Mouse (Mus musculus): ENCODE data around the gene Kansl1.
A peak's percentile ranks its signal among the peaks of the same experiment; 100 is the strongest.
"Not testable (repeated sequence)": the region's sequence is repeated elsewhere in the genome, so short reads cannot be mapped to it uniquely, and the experiment has no call there.

Gene Kansl1

DNA sequence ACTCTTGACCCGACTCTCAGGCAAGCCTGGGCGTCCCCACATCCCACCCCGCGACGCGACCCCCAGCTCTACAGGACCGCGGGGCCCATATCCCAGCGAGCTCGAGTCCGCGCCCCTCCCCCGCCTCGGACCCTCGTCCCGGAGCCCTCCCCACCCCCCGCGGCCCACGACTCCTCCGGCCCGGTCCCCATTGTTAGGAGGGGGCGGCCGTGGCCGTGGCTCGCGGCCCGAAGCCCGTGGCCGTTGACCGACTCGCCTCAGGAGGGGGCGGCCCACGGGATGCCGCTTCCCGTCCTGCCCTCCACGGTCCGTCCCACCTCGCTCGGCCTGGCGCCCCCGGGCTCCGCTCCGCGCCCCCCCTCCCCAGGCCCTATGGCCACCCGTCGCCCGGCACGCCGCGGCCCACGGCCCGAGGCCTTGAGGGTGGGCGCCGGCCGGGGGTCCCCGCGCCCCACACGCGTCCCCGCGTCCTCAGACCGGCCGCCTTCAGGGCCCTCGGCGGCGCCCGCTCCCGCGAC lies at the start of gene Kansl1:
Gene Kansl1, minus strand, starts transcription at position 111 of the 518 bp plus-strand sequence.
- DNase-seq (ENCODE audit: low read depth): no peak

DNA sequence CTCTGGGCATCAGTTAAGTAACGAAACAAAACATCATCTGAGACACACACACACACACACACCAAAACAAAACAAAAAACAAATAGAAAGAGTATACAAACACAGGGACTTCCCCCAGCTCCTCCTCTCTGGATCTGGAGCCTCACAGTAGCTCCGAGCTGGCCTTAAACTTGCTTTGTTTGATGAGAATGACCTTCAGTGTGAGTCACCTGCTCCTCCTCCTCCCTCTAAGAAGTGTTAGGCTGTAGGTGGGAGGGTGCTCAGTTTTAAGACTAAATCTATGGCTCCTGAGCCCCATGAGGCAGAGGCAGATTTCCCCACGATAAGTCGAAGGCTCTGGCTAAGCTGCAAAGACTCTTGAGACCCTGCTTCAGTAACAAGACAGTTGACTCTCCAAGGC lies 43.8 kb upstream of the Kansl1 start:
- no peak for DNase-seq (ENCODE audit: low read depth)

DNA sequence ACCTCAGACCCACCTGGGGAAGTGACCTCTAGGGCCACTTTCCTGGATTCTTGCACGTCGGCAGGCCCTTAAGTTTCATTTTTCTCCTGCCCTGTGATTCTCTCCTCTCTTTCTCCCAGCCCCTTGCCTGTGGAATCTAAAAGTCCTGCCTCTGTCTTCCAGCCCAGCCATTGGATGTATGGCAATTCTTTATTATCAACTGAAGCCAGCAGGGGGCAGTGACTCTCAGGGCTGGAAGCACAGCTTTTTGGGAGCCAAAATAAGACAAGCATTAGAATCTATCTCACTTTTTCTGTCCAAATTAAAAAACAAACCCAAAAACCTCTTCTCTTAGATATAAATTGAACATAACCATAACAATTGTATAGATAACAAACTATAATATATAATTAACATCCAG lies 41.9 kb upstream of the Kansl1 start:
- peak; percentile 34 for DNase-seq (ENCODE audit: low read depth)

DNA sequence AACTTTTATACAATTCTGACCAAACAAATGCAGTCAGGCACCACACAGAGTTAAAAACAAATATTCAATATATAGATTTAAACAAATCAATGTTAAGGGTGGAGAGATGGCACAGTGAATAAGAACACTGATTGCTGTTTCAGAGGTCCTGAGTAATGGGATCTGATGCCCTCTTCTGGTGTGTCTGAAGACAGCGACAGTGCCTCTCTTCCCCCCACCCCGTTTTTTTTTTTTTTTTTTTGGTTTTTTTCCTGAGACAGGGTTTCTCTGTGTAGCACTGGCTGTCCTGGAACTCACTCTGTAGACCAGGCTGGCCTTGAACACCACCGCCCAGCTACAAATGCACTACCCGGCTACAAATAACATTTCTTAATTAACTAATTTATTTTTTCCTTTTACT lies 39.8 kb upstream of the Kansl1 start:
- no peak for DNase-seq (ENCODE audit: low read depth)

DNA sequence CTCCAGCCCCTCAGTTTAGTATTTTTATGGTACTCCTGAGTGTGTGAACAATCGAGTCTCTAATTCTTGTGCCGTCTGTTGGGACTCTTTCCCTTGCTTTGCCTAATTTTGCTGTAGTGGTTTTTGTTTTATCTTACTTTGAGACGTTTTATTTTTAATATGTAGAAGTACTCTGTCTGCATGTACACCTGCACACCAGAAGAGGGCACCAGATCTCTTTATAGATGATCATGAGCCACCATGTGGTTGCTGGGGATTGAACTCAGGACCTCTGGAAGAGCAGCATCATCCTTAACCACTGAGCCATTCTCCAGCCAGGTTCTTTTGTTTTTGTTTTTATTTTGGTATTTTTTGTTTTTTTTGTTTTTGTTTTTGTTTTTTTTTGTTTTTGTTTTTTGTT lies 19.6 kb upstream of the Kansl1 start:
- DNase-seq (ENCODE audit: low read depth): no peak

DNA sequence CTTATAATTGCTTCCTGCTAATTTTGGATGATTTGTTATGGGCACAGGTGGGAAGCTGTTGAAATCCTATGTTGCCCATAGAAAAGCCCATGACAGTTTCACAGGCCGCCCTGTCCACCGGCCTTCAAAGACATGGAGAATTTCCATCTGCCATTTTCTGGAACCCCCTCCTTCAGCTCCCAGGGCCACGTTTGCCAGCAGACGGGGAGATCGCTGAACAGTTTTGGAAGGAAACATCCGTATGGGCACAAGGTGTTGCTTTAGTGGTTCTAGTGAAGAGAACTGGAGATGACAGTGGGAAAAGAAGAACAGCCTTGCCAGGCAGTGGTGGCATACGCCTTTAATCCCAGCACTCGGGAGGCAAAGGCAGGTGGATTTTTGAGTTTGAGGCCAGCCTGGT lies 13.3 kb upstream of the Kansl1 start:
- no peak for DNase-seq (ENCODE audit: low read depth)

DNA sequence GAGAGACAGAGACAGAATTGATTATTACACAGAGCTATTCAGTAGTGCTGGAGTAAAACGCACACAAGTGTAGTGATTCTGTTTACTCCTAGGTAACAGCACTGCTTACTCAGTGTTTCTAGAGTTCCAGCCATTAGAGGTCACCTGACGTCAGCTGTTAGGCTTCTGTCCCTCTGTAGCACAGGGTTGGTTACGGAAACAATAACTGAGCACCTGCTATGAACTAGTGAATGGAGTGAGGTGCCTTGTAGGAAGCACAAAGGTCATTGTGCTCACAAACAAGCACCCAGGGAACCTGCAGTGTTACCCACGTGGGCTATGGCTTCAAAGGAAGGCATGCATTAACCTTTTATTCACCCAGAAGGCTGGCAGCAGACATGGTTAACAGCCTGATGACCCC lies 10.8 kb upstream of the Kansl1 start:
- no peak for DNase-seq (ENCODE audit: low read depth)

DNA sequence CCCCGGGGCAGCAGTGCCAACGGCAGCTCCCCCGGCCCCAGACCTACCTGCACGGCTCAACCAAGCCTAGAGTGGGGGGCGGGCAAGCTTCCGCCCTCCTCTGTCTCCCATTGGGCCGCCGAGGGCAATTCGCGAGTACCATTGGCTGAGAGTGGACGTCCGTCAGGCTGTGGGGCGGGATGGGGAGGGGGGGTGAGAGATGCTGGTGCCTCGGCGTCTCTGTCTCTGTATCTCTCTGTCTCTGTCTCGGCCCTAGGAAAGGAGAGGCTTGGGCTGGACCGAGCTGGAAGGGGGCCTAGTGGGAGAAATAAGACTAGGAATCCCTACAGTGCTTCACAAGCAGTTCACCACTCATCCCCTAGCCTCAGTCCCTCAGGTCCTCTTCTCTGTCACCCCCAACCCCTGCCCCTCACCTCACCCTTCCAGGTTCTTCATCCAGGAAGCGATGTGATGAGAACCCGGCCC lies 742 bp upstream of the Kansl1 start:
- DNase-seq (ENCODE audit: low read depth): peak; percentile 76

DNA sequence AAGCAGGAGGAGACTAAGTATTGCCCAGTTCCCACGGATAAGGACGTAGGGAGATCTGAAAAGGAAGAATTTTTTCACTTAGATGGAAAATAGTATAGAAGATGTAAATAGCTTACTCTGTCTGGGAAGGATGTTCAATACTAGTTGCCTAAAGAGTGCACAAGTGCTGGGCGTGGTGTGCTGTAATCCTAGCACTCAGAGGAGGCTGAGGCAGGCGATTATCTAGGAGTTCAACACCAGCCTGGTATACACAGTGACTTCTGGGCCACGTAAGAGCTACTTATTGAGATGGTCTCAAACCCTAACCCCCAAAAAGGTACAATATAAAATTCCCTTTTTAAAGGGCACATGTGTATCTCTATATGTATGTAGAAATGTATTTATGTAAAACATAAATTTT lies 963 bp downstream of the Kansl1 start:
- no peak for DNase-seq (ENCODE audit: low read depth)

DNA sequence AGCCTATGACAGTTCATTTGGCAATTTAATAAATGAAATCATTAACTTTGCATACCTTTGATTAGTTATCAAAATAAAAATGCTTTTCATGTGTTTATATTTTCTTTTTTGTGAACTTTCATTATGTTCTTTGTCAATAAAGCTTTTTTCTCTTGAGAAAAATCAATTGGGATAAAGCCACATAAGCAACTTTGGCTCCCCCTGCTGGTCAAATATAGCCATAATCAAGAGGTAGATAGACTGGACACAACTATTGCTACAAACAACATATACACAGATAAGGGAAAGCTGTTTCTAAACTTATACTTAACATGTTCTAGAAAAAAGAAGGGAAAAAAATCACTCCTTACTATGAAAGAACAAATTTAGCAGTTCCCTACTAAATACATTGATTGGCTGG lies 7.1 kb downstream of the Kansl1 start:
- peak; percentile 83 for DNase-seq (ENCODE audit: low read depth)

DNA sequence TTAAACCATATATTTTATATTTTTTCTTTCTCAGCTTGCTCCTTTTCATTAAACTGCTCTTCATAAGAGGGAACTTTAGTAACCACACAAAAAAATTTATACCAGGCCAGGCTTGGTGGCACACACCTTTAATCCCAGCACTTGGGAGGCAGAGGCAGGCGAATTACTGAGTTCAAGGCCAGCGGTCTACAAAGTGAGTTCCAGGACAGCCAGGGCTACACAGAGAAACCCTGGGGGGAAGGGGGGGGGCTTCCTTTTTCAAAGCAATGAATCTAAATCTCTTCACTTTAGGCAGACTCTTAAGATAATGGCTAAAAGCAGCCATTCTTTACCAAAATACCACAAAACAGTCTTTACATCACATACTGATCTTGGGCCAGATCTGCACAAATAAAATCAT lies 9.0 kb downstream of the Kansl1 start:
- DNase-seq (ENCODE audit: low read depth): no peak

DNA sequence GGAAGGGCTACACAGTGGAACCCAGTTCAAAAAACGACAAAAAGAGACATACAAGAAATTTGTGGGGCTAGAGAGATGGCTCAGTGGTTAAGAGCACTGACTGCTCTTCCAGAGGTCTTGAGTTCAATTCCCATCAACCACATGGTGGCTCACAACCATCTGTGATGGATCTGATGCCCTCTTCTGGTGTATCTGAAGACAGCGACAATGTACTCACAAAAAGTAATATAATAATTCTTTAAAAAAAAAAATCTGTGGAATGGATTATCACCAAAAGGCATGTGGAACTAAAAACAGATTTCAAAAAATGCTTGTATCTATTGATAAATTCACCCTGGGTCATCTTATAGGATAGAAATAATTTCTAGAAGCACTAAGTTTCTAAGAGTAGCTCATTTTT lies 10.2 kb downstream of the Kansl1 start:
- no peak for DNase-seq (ENCODE audit: low read depth)

DNA sequence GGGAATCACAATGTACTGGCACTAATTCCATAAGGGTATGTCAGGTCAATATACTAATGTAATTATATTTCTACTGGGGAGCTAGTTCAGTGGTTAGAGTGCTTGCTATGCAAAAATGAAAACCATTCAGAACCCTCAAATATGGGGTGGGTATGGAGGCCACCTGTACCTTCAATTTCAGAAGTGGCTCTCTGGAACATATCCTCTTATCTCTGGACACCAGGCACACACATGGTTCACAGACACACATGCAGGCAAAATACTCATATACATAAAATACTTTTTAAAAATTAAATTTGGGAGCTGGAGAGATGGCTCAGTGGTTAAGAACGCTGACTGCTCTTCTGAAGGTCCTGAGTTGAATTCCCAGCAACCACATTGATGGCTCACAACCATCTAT lies 16.0 kb downstream of the Kansl1 start:
- no peak for DNase-seq (ENCODE audit: low read depth)

DNA sequence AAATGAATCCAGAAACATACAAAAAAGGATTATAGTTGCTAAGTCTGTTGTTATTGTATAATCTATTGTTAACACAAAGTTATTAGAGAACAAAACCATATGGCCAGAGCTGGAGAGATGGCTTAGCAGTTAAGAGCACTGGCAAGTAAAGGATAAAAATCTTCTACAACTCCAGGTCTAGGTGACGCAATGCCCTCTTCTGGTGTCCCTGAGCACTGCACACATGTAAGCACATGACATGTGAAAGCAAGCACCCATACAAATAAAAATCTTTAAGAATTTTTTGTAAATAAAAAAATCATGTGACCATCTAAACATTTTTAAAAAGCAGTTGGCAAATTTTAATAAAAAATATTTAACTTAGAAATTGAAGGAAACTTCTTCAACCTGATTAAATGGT lies 17.4 kb downstream of the Kansl1 start:
- DNase-seq (ENCODE audit: low read depth): no peak

DNA sequence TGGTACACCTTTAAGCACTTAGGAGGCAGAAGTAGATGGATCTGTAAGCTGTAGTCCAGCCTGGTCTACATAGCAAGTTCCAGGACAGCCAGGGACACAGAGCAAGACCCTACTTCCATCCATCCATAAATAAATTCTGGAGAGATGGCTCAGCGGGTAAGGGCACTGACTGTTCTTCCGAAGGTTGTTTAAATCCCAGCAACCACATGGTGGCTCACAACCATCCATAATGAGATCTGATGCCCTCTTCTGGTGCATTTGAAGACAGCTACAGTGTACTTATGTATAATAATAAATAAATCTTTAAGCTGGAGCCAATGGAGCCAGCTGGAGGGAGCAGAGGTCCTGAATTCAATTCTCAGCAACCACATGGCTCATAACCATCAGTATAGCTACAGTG lies 20.2 kb downstream of the Kansl1 start:
- DNase-seq (ENCODE audit: low read depth): not testable (repeated sequence)

DNA sequence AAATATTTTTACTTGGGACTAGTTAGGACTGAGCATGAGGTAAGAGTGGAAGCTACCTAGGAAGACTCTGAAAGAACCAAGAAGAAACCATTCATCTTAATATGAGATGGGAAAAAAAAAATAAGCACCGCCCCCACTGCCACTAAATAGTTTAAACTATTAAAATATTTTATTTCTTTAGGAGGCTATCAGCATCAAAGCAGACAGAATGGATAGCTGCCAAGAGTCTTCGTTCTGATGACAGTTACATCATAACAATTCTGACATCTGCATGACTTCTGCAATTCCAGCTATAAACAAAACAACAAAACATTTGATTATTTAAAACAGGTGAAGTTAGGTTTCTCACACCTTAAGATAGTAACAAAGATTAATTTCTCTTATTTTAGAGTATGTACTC lies 23.1 kb downstream of the Kansl1 start:
- DNase-seq (ENCODE audit: low read depth): no peak

DNA sequence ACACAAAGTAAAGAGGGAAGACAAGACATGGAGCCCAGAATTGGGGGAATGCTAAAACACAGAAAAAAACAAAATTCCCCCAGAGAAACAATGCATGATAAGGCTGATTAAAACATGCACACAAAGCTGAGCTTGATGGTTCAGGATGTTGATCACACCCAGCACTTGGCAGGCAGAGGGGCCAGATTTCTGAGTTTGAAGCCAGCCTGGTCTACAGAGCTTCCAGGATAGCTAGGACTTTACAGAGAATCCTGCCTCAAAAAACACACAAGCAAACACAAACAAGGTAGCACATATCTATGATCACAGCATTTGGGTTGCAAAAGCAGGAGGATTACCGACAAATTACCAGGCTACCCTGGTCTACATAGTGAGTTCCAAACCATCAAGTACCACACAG lies 23.6 kb downstream of the Kansl1 start:
- no peak for DNase-seq (ENCODE audit: low read depth)

DNA sequence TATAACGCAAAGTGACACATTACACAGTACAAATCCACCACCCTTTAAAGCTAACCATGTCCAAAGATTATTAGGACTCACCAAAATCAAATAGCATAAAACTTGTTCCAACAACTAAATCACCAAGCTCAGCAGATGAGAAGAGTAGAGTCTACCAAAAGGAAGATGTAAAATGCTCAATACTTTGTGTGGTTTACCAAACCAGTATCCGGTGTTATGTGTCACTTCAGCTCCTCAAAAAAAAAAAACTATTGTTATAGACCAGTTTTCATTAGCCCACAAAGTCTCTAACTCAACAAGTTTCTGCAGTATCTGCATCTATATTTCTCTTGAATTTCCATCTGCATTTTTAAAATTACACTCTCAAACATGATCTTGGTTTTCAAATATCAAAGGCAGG lies 25.3 kb downstream of the Kansl1 start:
- DNase-seq (ENCODE audit: low read depth): no peak

DNA sequence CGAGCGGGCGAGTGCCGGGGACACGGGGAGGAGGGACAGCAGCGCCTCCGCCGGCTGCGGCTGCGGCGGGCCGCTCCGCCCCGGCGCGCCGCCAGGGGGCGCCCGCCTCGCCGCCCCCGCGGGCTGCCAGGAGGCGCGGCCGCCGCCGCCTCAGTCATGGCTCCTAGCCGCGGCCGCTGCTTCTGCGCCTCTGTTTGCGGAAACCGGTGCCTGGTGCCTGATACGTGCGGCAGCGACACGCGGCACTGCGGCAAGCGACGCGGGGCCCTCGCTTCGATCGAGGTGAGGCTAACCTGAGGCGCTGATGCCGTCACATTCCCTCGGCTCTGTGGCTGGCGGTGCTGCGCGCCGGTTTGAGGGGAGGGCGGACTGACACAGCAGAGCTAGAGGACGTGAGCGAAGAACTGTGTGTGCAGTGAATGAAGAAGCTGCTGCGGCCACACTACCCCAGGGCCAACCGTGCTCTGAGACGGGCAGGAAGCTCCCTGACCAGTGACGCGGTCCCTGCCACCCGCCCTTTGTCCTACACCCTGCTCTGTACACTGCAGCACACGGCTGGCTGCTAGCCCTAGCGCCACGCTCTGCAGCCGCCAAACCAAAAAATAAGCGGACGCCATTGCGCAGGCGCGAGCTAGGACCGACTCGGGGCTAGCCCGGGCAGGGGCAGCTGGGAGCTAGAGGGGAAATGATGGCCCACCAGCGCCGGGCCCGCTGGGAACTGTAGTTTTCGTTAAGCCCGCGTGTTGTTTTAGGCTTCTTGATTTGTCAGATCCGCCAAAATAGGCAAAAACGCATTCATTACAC lies 26.1 kb downstream of the Kansl1 start:
- peak; percentile 92 for DNase-seq (ENCODE audit: low read depth)

DNA sequence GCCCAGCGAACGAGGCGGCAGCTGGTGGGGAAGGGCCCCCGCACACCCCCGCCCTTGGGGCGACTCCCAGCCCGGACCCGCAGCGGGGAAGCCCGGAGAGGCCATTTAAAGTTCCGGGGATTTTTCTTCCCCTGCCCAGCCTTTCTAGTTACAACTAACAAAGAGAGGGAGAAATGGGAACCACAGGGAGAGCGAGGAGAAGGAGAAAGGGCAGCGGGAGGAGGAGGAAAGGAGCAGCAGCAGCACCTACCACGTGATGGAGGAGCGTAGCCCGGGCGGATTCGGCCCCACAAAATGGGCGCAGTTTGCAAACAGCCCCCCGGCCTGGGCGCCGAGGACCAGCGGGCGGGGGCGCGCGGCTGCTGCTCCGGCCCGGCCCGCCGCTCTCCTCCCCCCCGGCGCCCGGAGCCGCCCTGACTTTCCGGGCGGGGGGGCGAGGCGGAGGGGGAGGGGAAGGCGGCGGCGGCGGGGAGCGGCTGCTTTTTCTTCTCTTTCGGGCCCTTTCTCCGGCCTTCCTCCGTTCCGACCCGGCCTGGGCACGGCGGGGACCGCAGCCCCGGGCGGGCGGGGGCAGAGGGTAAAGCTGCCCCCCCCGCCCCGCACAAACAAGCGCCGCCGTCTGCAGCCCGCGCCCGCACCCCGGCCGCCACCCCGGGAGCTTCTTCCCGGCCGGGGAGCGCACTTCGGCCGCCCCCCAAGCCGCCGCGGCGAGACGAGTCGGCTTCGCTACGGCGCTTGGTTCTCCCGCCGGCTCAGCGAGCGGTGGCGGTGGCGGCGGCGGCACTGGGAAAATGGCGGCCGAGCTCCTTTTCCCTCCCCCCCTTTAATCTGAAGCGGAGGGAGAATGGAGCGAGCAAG lies 27.0 kb downstream of the Kansl1 start:
- no peak for DNase-seq (ENCODE audit: low read depth)

DNA sequence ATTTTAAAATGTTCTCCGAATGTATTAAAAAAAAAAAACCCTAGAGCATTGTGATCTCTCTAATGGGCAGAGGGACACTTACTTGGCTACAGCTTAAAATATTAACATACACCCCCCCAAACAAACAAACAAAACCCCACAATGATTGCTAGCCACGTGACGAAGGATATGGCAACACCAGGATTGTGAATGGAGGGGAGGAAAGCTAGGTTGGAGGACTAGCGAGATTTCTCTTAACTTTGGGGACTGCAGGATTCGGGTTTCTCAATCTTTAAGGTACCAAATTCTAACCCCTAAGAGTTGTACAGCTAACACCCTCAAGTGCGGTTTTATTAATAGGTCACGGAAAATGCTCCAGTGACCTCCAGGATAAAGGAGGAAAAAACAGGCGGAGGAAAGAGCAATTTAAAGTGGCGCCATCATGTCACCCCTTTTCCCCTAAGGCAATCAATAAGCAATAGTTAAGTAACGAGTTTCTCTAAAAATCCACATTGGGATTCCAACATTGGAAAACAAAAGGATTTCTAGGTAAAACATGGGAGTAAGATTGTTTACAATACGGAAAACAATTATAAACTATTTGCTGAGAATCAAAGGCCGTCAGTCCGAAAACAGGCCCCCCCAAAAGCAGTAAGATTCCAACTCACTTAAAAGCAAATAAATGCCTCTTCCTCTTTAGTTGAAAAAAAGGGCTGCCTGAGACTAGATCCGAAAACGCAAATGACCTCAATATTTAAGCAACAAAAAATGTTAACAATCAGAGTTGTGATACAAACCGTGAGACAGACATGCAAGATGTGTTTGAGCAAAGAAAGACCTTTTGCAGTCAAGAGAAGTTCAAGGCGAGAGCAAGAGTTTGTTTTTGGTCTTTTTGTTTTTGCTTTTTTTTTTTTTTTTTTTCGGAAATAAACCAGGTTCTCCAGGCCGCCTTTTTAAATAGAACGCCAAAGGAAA lies 27.9 kb downstream of the Kansl1 start:
- DNase-seq (ENCODE audit: low read depth): no peak

DNA sequence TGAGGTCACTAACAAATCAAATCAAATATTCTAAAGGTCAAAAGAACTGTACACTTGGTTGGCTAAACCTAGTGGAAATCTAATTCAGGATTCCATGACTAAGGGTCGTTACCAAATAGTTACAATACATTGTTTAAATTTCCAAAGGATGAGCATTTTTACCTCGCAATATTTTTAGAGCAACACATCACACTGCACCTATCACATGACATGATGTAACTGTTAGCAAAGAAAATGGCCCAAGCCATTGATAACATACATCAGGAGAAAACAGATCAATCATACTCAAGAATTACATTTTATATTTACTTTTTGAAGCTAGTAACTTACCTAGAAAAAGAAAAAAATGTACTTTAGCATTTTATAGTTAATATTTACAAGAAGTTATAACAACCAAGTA lies 29.0 kb downstream of the Kansl1 start:
- DNase-seq (ENCODE audit: low read depth): no peak

Measured in c-Kit-positive CD71-negative TER-119-negative erythroid progenitor cells, embryonic 14.5 days (primary cell).